Mouse (Mus musculus) liver, embryonic 14.5 days (tissue): ENCODE results near the gene Smyd1.

Experiments
- CTCF ChIP-seq: IDR thresholded peaks from 2 replicates; pipeline ENCODE4 v1.5.1; 2016; ENCODE audit warnings: antibody characterized with exemption, low read depth, control low read depth
- EP300 ChIP-seq: IDR thresholded peaks from 2 replicates; pipeline ENCODE4 v1.6.1; 2016; ENCODE audit warnings: antibody characterized with exemption, low read depth

- TF ChIP-seq EP300 (no peak), CTCF (no peak)
Measured at GRCm38 (mm10) chr6:71235121-71235520, 86.9 kb downstream of the Smyd1 start.
